Mouse (Mus musculus): ENCODE results near the gene 4833439L19Rik. TPM values are rescaled to one million over a fixed set of nuclear protein-coding genes. Genes with fewer than 3 reads are reported as not detected.
"Not testable (repeated sequence)": the region's sequence is repeated elsewhere in the genome, so short reads cannot be mapped to it uniquely, and the experiment has no call there.

4833439L19Rik gene
- polyA plus RNA-seq (2015; fragmentation: Nextera tagmentation; extraction: Ambion mirVana) = 249 and 256 TPM in 2 replicates

DNA sequence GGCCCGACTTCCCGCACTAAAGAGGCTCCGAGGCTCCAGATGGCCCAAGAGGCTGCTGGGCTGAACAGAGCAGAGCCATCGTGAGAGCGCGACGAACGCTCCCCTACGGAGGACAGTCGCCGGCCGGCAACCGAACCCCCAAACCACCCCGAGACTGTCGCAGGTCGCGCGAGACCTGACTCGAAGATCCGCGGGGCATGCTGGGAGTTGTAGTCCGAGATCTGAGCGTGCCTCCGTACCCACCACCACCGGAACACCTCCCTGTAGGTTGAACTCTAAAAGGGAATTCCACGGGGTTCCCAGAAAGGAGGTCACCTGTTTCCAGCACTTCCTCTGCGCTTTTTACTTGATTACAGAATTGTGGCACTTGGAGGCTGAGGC, at the start of gene 4833439L19Rik:
Gene 4833439L19Rik, minus strand, starts transcription at position 235 of the 381 bp plus-strand sequence.
- peak; percentile 97 for ATAC-seq (ENCODE audit: low FRiP score, low read depth)
- Histone ChIP-seq H3K4me3 (peak within 1 kb of the TSS; percentile 69), H3K9me3 (no peaks in the 10 kb centered on the region), H3K4me1 (replicated peaks) (peaks cover 15% of the 10 kb centered on the region), H3K36me3 (peaks cover 19% of the 10 kb centered on the region), H3K4me2 (peak within 1 kb of the TSS; percentile 72), H3K9ac (peak within 1 kb of the TSS; percentile 82), H3K27ac (replicated peaks) (peak within 1 kb of the TSS; percentile 80), H3K27me3 (no peaks in the 10 kb centered on the region)
- 0% methylated on average over 27 of the region's 27 CpGs for WGBS

- not testable (repeated sequence) for H3K9ac ChIP-seq; H3K4me2 ChIP-seq; H3K36me3 ChIP-seq; H3K4me3 ChIP-seq; H3K27ac ChIP-seq (replicated peaks); H3K27me3 ChIP-seq; H3K9me3 ChIP-seq; ATAC-seq (ENCODE audit: low FRiP score, low read depth)
- peaks cover 31% of the 10 kb centered on the region for H3K4me1 ChIP-seq (replicated peaks)
- WGBS = 88% methylated on average over 8 of the region's 8 CpGs
Measured at GRCm38 (mm10) chr13:54613141-54613540, 47.9 kb upstream of the 4833439L19Rik start.

DNA sequence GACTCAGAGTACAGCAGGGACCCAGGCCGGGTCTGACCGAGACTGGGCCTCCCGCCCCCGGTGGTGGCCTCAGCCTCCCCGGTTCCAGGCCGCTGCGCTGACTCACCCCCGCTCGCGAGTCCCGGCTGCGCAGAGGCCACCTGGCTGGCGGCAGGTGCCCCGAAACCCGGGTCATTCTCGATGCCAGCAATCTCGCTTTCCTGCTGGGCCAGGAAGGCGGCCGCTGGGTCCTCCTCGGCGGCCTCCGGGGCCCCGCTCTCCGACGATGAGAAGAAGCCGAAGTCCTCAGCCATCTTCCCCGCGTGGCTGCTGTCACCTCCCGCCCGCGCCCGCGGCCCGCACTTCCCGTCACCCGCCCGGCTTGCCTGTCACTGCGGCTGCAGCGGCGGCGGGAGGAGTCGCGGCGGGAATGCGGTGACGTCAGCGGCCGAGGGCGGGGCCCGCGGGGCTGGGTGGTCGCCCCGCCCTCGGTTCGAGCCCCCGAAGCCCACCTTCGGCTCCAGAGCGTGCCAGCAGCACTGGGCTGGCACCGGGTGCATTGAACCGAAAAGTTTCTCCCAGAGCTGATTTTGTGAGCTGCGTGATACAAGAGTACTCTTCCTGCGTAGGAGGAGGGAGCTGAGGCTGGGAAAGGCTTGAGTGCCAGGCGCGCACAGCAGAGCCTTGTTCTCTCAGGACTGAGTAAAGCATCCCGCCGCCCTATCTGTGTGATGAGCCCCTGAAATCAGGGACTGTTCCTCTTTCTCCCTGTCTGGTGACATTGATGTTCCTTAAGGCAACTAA, 45.9 kb upstream of the 4833439L19Rik start, which contains the start of gene Cltb:
Gene Cltb, minus strand, starts transcription at position 373 of the 783 bp plus-strand sequence.
- Histone ChIP-seq H3K9ac (peak within 1 kb of the TSS; percentile 91), H3K4me3 (peak within 1 kb of the TSS; percentile 81), H3K27ac (replicated peaks) (peak within 1 kb of the TSS; percentile 88), H3K4me1 (replicated peaks) (peaks cover 33% of the 10 kb centered on the region), H3K4me2 (peak within 1 kb of the TSS; percentile 85), H3K27me3 (no peaks in the 10 kb centered on the region), H3K36me3 (0 out of 2 replicates have a peak, but pooled peaks cover 3% of the 10 kb centered on the region), H3K9me3 (no peaks in the 10 kb centered on the region)
- WGBS = 1% methylated on average over 59 of the region's 66 CpGs
- peak; percentile 74 for ATAC-seq (ENCODE audit: low FRiP score, low read depth)

DNA sequence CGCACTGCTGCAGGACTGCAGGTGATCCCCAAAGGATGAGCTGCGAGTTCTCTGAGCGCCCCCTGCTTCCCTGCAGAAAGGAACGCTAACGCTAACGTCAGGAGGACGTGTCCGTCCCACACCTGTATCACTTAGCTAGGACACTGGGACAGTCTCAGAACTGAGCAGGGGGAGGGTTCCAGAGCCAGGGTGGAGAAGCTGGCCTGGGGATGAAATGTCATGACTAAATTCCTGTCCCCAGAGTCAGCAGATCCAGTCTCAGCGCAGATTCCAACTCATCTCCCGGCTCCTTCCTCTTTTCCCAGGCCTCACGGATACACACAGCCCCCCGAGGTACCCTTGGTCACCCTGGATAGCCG, 45.4 kb upstream of the 4833439L19Rik start:
- H3K9me3 ChIP-seq = no peaks in the 10 kb centered on the region
- H3K9ac ChIP-seq = peak overlapping the region; percentile 91
- H3K4me3 ChIP-seq = peak overlapping the region; percentile 81
- no peaks in the 10 kb centered on the region for H3K27me3 ChIP-seq
- WGBS = 5% methylated on average over 13 of the region's 13 CpGs
- ATAC-seq (ENCODE audit: low FRiP score, low read depth) = peak; percentile 19; the same call in 1 of the 2 replicates
- H3K36me3 ChIP-seq = 0 out of 2 replicates have a peak, but pooled peaks cover 5% of the 10 kb centered on the region
- peak overlapping the region; percentile 88 for H3K27ac ChIP-seq (replicated peaks)
- peaks cover 33% of the 10 kb centered on the region for H3K4me1 ChIP-seq (replicated peaks)
- peak overlapping the region; percentile 85 for H3K4me2 ChIP-seq

- Histone ChIP-seq H3K9me3 (no peaks in the 10 kb centered on the region), H3K27me3 (no peaks in the 10 kb centered on the region), H3K4me1 (replicated peaks) (peaks cover 33% of the 10 kb centered on the region), H3K4me2 (peak overlapping the region; percentile 85), H3K36me3 (0 out of 2 replicates have a peak, but pooled peaks cover 5% of the 10 kb centered on the region), H3K4me3 (peak overlapping the region; percentile 81), H3K27ac (replicated peaks) (no peak overlapping the region), H3K9ac (peak overlapping the region; percentile 23; the same call in 1 of the 2 replicates)
- ATAC-seq (ENCODE audit: low FRiP score, low read depth) = no peak
- WGBS = 20% methylated on average over 1 of the region's 1 CpGs
Measured at GRCm38 (mm10) chr13:54609301-54609700, 44.1 kb upstream of the 4833439L19Rik start.

GRCm38 (mm10) chr13:54608666-54609065, 43.4 kb upstream of the 4833439L19Rik start:
- no peaks in the 10 kb centered on the region for H3K9me3 ChIP-seq
- peak overlapping the region; percentile 85 for H3K4me2 ChIP-seq
- ATAC-seq (ENCODE audit: low FRiP score, low read depth) = no peak
- 0 out of 2 replicates have a peak, but pooled peaks cover 9% of the 10 kb centered on the region for H3K36me3 ChIP-seq
- peak overlapping the region; percentile 23; the same call in 1 of the 2 replicates for H3K9ac ChIP-seq
- H3K27me3 ChIP-seq = no peaks in the 10 kb centered on the region
- no peak overlapping the region for H3K27ac ChIP-seq (replicated peaks)
- peaks cover 33% of the 10 kb centered on the region for H3K4me1 ChIP-seq (replicated peaks)
- H3K4me3 ChIP-seq = peak overlapping the region; percentile 81
- WGBS = 9% methylated on average over 8 of the region's 8 CpGs

GRCm38 (mm10) chr13:54608002-54608401, 42.8 kb upstream of the 4833439L19Rik start:
- 58% methylated on average over 3 of the region's 3 CpGs for whole genome bisulfite sequencing
- Histone ChIP-seq H3K36me3 (0 out of 2 replicates have a peak, but pooled peaks cover 9% of the 10 kb centered on the region), H3K4me3 (no peak overlapping the region)

GRCm38 (mm10) chr13:54607204-54607603, 42.0 kb upstream of the 4833439L19Rik start:
- 77% methylated on average over 5 of the region's 5 CpGs for WGBS
- no peak for ATAC-seq (ENCODE audit: low FRiP score, low read depth)

More at GRCm38 (mm10) chr13:54608002-54608401, 42.8 kb upstream of the 4833439L19Rik start:
- Histone ChIP-seq H3K4me1 (replicated peaks) (peaks cover 33% of the 10 kb centered on the region), H3K4me2 (peak overlapping the region; percentile 85), H3K27ac (replicated peaks) (no peak overlapping the region), H3K9ac (0 out of 2 replicates have a peak overlapping the region, but pooled peaks have one; percentile 23), H3K27me3 (no peaks in the 10 kb centered on the region), H3K9me3 (no peaks in the 10 kb centered on the region)
- no peak for ATAC-seq (ENCODE audit: low FRiP score, low read depth)

DNA sequence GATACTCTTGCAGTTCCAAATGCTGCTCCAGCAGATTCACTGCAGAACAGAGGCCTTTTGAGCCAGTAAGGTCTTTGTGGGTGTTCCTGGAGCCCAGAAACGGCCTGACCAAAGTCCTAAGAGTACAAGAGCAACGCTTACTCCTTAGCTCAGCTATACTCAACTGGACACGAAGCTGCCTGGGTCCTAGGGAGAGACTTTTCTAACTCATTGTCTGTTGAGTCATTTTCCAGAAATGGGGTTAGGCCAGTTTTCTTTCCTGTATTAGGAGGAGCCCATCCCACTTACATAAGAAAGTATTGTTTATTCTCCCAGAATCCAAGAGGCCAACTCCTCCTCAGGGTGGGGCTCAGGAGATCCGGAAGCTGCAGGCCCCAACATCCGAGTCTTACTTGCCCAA, 40.2 kb upstream of the 4833439L19Rik start:
- Histone ChIP-seq H3K4me1 (replicated peaks) (peaks cover 25% of the 10 kb centered on the region), H3K9me3 (no peaks in the 10 kb centered on the region), H3K4me2 (no peak overlapping the region), H3K36me3 (0 out of 2 replicates have a peak, but pooled peaks cover 19% of the 10 kb centered on the region), H3K9ac (no peak overlapping the region), H3K4me3 (no peak overlapping the region), H3K27me3 (no peaks in the 10 kb centered on the region), H3K27ac (replicated peaks) (no peak overlapping the region)
- WGBS = 79% methylated on average over 5 of the region's 5 CpGs
- no peak for ATAC-seq (ENCODE audit: low FRiP score, low read depth)

More at GRCm38 (mm10) chr13:54607204-54607603, 42.0 kb upstream of the 4833439L19Rik start:
- Histone ChIP-seq H3K36me3 (0 out of 2 replicates have a peak, but pooled peaks cover 9% of the 10 kb centered on the region), H3K27ac (replicated peaks) (no peak overlapping the region), H3K9ac (no peak overlapping the region), H3K27me3 (no peaks in the 10 kb centered on the region), H3K9me3 (no peaks in the 10 kb centered on the region), H3K4me3 (no peak overlapping the region), H3K4me1 (replicated peaks) (peaks cover 33% of the 10 kb centered on the region), H3K4me2 (no peak overlapping the region)

GRCm38 (mm10) chr13:54604221-54604620, 39.0 kb upstream of the 4833439L19Rik start:
- H3K9me3 ChIP-seq = no peaks in the 10 kb centered on the region
- H3K27ac ChIP-seq (replicated peaks) = no peak overlapping the region
- no peak overlapping the region for H3K4me3 ChIP-seq
- H3K4me2 ChIP-seq = no peak overlapping the region
- no peaks in the 10 kb centered on the region for H3K27me3 ChIP-seq
- WGBS = 53% methylated on average over 4 of the region's 4 CpGs
- peaks cover 13% of the 10 kb centered on the region for H3K4me1 ChIP-seq (replicated peaks)
- peaks cover 26% of the 10 kb centered on the region for H3K36me3 ChIP-seq
- no peak for ATAC-seq (ENCODE audit: low FRiP score, low read depth)
- H3K9ac ChIP-seq = no peak overlapping the region

DNA sequence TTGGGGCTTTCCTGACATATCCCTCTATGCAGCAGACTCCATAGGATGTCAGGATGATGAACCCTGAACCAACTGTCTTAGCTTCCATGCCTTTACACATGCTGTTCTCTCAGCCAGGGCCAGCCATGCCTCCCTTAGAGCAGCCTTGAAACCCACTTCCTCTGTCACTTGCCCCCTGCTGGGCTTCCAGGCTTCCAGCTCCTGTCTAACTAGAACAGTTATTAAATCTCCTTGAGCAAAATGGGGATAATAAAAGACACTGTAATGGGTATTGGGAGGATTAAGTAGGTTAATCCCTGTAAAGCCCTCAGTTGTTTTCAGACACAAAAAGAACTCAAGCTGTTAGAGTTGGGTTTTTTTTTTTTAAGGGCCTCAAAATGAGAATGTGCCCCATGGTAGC, 38.3 kb upstream of the 4833439L19Rik start:
- ATAC-seq (ENCODE audit: low FRiP score, low read depth) = no peak
- no peak overlapping the region for H3K4me3 ChIP-seq
- no peak overlapping the region for H3K9ac ChIP-seq
- H3K27ac ChIP-seq (replicated peaks) = no peak overlapping the region
- H3K27me3 ChIP-seq = no peaks in the 10 kb centered on the region
- peaks cover 33% of the 10 kb centered on the region for H3K36me3 ChIP-seq
- H3K4me2 ChIP-seq = no peak overlapping the region
- H3K4me1 ChIP-seq (replicated peaks) = peaks cover 6% of the 10 kb centered on the region
- H3K9me3 ChIP-seq = no peaks in the 10 kb centered on the region

- H3K27me3 ChIP-seq = no peaks in the 10 kb centered on the region
- no peak for ATAC-seq (ENCODE audit: low FRiP score, low read depth)
- WGBS = 62% methylated on average over 3 of the region's 3 CpGs
- H3K9me3 ChIP-seq = no peaks in the 10 kb centered on the region
- no peaks in the 10 kb centered on the region for H3K4me1 ChIP-seq (replicated peaks)
- H3K27ac ChIP-seq (replicated peaks) = no peak overlapping the region
- no peak overlapping the region for H3K4me2 ChIP-seq
- H3K36me3 ChIP-seq = peaks cover 40% of the 10 kb centered on the region
- no peak overlapping the region for H3K9ac ChIP-seq
- H3K4me3 ChIP-seq = no peak overlapping the region
Measured at GRCm38 (mm10) chr13:54602639-54603111, 37.4 kb upstream of the 4833439L19Rik start.
